Mouse (Mus musculus) heart, adult 18-20 months (tissue): ENCODE measurements around the gene Gm14296. TPM values are rescaled to one million over a fixed set of nuclear protein-coding genes. Genes with fewer than 3 reads are reported as not detected.
"Not testable (repeated sequence)": the region's sequence is repeated elsewhere in the genome, so short reads cannot be mapped to it uniquely, and the experiment has no call there.

ENCODE experiments used
- DNase-seq, 2 experiments: peaks; one replicate each; pipeline ENCODE4 v3.0.0; 2021 to 2022; ENCODE audit warnings: mixed read lengths in 1 of 2
- long read RNA-seq, 2 experiments: library from polyadenylated mRNA; stranded (forward); transcript quantifications; one replicate each; pipeline ENCODE4 v2.0.0; 2021
- total RNA-seq, 2 experiments: library from RNA; stranded (reverse); gene quantifications; 2 replicates each; pipeline ENCODE4 v1.2.3; 2021

Gm14296 gene
- total RNA-seq = 1 to 10 TPM; 1.4 to 3.2 TPM
- long read RNA-seq, experiment 1, partial matches to known transcripts = 1 of 2 reads
- long read RNA-seq, experiment 1, other reads (novel, unspliced or antisense) = 1 of 2 reads
- long read RNA-seq, experiment 2, partial matches to known transcripts = 2 of 2 reads
- long read RNA-seq, experiment 2, other reads (novel, unspliced or antisense) = 0 of 2 reads

GRCm38 (mm10) chr2:176927709-176928108, at the start of gene Gm14296:
Gene Gm14296, minus strand, starts transcription at chr2:176927809.
- DNase-seq = not testable (repeated sequence)

GRCm38 (mm10) chr2:176905464-176905863, 22.1 kb downstream of the Gm14296 start:
- not testable (repeated sequence) for DNase-seq

Other genes starting within 250 kb of the Gm14296 start
- gene Gm14305, start 219.5 kb downstream of the Gm14296 start, total RNA-seq = 1 to 10 TPM; 5.1 to 7.9 TPM
- 10 to 100 TPM in 1 of 2 experiments, 1 to 10 TPM in 1; 8.8 to 12.3 TPM for gene Gm14295, start 129.2 kb downstream of the Gm14296 start, total RNA-seq
- not detected for gene Gm14408, start 96.7 kb downstream of the Gm14296 start, total RNA-seq
- 10 to 100 TPM; 52.5 to 61.2 TPM for gene Gm14419, start 73.1 kb upstream of the Gm14296 start, total RNA-seq
- gene Gm14401, start 146.5 kb upstream of the Gm14296 start, total RNA-seq = under 1 TPM; 0.51 to 0.89 TPM